Mouse (Mus musculus) lung, postnatal 0 days (tissue): Measurements from ENCODE around the gene Ankrd31. TPM values are rescaled to one million over a fixed set of nuclear protein-coding genes. Genes with fewer than 3 reads are reported as not detected.
"Not testable (repeated sequence)": the region's sequence is repeated elsewhere in the genome, so short reads cannot be mapped to it uniquely, and the experiment has no call there.

Experiments
- ATAC-seq: fragments of 200-750 bp; cut with Nextera tagmentation; 2 replicates; pipeline ENCODE4 v1.8.0; 2017; ENCODE audit warnings: moderate library complexity
- DNase-seq: peaks from one replicate; pipeline ENCODE4 v3.0.0-alpha.2; 2016; ENCODE audit warnings: low spot score
- H3K27ac ChIP-seq: fragments of 300-500 bp; sonication (generic); 2 replicates; pipeline ENCODE4 v1.5.1; 2014; ENCODE audit warnings: antibody characterized with exemption, mild to moderate bottlenecking, low read length, mixed read lengths
- H3K27me3 ChIP-seq: fragments of 300-500 bp; sonication (generic); replicated peaks from 2 replicates; pipeline ENCODE4 v1.6.1; 2014; ENCODE audit warnings: low read length, mixed read lengths; ENCODE audit not compliant: insufficient read depth
- H3K36me3 ChIP-seq: fragments of 300-500 bp; sonication (generic); 2 replicates; pipeline ENCODE4 v1.6.1; 2014; ENCODE audit warnings: low read length, mixed read lengths; ENCODE audit not compliant: insufficient read depth
- H3K4me1 ChIP-seq: fragments of 300-500 bp; sonication (generic); 2 replicates; pipeline ENCODE4 v1.6.1; 2014; ENCODE audit warnings: antibody characterized with exemption, low read depth, low read length, mixed read lengths; ENCODE audit not compliant: insufficient read depth
- H3K4me2 ChIP-seq: fragments of 300-500 bp; sonication (generic); replicated peaks from 2 replicates; pipeline ENCODE4 v1.6.1; 2014; ENCODE audit warnings: low read depth, mild to moderate bottlenecking, low read length, moderate library complexity, mixed read lengths
- H3K4me3 ChIP-seq: fragments of 300-500 bp; sonication (generic); 2 replicates; pipeline ENCODE4 v1.5.1; 2014; ENCODE audit warnings: low read depth, low read length
- H3K9ac ChIP-seq: fragments of 300-500 bp; sonication (generic); replicated peaks from 2 replicates; pipeline ENCODE4 v1.6.1; 2014; ENCODE audit warnings: low read depth, mild to moderate bottlenecking
- H3K9me3 ChIP-seq: fragments of 300-500 bp; sonication (generic); 2 replicates; pipeline ENCODE4 v1.6.1; 2016; ENCODE audit warnings: low read length, mixed read lengths
- CTCF ChIP-seq: IDR thresholded peaks from 2 replicates; pipeline ENCODE4 v1.5.1; 2016; ENCODE audit warnings: antibody characterized with exemption, mild to moderate bottlenecking
- EP300 ChIP-seq: IDR thresholded peaks from 2 replicates; pipeline ENCODE4 v1.6.1; 2016; ENCODE audit warnings: antibody characterized with exemption, mild to moderate bottlenecking, control low read depth
- WGBS: fragments of 180-500 bp; shearing (Covaris S2); extraction: QIAGEN DNeasy Blood & Tissue Kit; methylation state at CpG from one replicate; pipeline ENCODE4 v1.1.7; 2014; 5-methylcytosine and 5-hydroxymethylcytosine counted together
- polyA plus RNA-seq: library from polyadenylated mRNA; unstranded; fragments of >200 nt; fragmentation: Nextera tagmentation; extraction: Ambion mirVana; gene quantifications from 2 replicates; pipeline ENCODE4 v1.2.1, GENCODE M21; 2015

Ankrd31 gene
- polyA plus RNA-seq, 1 experiment from 2014 or later: not detected

DNA sequence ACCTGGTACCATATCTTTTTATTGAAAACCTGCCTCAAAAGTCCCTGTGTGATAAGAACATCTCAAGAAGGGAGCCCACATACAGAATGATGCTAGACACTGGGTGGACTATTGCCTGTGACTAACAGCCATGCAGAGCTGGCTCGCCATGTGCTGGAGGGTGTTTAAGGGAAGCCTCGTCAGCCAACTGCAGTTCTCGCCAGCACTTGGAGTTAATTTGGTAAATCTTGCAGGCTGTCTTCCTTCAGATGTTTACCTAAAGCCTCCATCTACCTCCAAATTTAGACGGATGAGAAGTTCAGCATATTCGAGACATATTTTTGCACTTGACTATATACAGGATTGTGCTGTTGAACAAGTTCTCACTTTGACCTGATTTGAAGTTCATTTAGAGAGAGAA lies 184.7 kb downstream of the Ankrd31 start:
- H3K27me3 ChIP-seq: no peaks in the 10 kb centered on the region
- ATAC-seq: no peak
- no peak for DNase-seq
- H3K36me3 ChIP-seq: no peaks in the 10 kb centered on the region
- no peaks in the 10 kb centered on the region for H3K9me3 ChIP-seq
- H3K4me1 ChIP-seq: no peaks in the 10 kb centered on the region
- H3K4me2 ChIP-seq: no peak overlapping the region
- WGBS: 80% methylated on average over 5 of the region's 5 CpGs
- H3K4me3 ChIP-seq: no peak overlapping the region
- H3K9ac ChIP-seq: no peak overlapping the region
- TF ChIP-seq EP300 (no peak), CTCF (no peak)
- no peak overlapping the region for H3K27ac ChIP-seq

DNA sequence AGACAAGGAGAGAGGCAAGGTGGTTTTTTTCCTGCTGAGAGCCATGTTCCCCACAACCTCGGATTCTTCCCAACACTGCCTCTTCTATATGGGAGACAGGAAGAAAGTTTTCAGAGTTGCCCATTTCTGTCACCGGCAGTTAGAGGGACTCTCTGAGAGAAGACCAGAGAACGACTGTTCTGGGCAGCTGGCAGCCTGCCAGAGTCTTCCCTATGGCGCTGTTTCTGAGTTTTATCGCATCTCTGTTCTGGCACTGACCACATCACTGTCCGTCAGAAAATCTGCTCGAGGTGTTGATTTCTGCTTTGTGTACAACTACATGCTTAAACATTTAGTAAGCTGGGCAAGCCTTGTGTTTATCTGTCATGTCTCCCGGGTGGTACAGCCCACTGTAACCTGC lies 185.3 kb downstream of the Ankrd31 start:
- H3K27me3 ChIP-seq: no peaks in the 10 kb centered on the region
- H3K36me3 ChIP-seq: no peaks in the 10 kb centered on the region
- H3K4me2 ChIP-seq: no peak overlapping the region
- no peak overlapping the region for H3K27ac ChIP-seq
- H3K4me3 ChIP-seq: no peak overlapping the region
- no peaks in the 10 kb centered on the region for H3K4me1 ChIP-seq
- 44% methylated on average over 8 of the region's 8 CpGs for WGBS
- H3K9me3 ChIP-seq: no peaks in the 10 kb centered on the region
- no peak for ATAC-seq
- TF ChIP-seq EP300 (no peak), CTCF (no peak)
- no peak for DNase-seq
- no peak overlapping the region for H3K9ac ChIP-seq

DNA sequence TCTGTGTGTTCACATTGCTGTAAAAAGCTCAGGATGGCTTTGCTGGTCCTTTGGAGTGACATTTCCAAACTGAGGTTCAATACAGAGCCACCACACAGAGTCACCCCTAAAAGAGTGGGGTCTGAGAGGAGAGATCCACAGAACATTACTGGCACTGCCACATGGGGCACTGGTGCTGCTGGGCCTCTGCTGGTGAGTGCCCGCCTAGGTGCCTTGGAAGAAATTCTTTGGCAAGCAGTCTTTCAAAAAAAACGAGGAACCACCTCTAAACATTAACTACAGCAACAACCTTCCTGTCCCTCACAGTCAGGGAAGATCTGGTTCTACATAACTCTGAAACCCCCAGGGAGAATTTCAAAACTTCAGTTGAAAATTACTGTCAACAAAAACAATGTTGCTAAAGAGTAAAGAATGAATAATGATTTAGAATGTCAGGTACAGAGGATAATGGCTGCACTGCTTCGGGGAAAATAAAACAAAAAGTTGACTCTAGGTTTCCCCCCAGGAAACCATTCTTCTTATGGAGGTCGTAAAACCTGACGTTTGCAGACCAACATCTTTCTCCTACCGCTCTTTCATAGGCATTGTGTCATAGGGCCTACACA lies 188.2 kb downstream of the Ankrd31 start:
- no peak for TF ChIP-seq EP300
- TF ChIP-seq CTCF: no peak
- Histone ChIP-seq H3K4me3 (no peak overlapping the region), H3K27me3 (no peaks in the 10 kb centered on the region), H3K4me2 (no peak overlapping the region), H3K36me3 (no peaks in the 10 kb centered on the region), H3K9me3 (no peaks in the 10 kb centered on the region), H3K4me1 (no peaks in the 10 kb centered on the region), H3K9ac (no peak overlapping the region), H3K27ac (no peak overlapping the region)
- ATAC-seq (no peak), DNase-seq (no peak)
- WGBS: 57% methylated on average over 6 of the region's 6 CpGs

DNA sequence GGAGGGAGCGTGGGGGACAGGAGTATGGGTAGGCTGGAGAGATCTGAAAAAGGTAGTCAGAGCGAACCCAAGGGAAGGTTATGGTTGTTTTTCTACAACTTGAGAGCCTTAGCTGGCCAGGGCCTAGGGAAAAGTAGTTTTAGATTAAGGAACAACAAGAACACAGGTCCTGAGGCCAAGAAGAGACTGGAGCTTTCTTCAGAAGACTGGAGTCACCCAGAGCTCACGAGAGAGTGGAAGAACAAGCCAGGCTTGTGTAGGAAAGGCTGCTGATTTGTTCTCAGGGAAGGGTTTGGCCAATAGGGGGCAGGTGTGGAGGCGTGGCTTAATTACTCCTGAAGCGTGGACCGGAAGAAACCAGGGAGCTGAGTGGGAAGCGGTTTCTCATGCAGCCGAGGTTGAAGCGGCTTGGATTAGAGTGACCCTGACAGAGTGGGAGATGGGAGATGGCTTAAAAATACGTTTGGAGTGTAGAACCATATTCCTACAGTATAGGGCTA lies 189.0 kb downstream of the Ankrd31 start:
- DNase-seq (no peak), ATAC-seq (no peak)
- Histone ChIP-seq H3K36me3 (no peaks in the 10 kb centered on the region), H3K4me3 (no peak overlapping the region), H3K4me1 (no peaks in the 10 kb centered on the region), H3K4me2 (no peak overlapping the region), H3K27ac (no peak overlapping the region), H3K9me3 (no peaks in the 10 kb centered on the region), H3K27me3 (no peaks in the 10 kb centered on the region), H3K9ac (no peak overlapping the region)
- WGBS: 72% methylated on average over 10 of the region's 10 CpGs
- TF ChIP-seq EP300: no peak
- TF ChIP-seq CTCF: no peak

DNA sequence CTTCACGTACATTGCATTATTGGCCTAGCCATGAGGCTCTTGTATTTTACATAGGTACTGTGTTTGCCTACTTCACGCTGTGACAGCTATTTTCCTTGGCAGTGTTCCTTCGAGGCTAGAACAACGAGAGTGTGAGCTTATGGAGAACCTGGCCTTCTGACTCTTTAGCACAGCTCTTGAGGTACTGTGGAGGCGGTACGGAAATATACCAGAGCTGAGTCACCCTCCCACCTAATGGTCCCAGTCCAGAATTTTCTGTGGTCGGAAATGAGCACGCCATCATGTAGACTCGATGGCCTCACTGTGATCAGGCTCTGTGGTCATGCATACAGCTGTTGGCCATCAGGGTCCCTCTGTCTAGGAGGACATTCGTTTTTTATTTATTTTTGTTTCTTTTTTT lies 191.6 kb downstream of the Ankrd31 start:
- DNase-seq: no peak
- no peaks in the 10 kb centered on the region for H3K27me3 ChIP-seq
- 65% methylated on average over 10 of the region's 10 CpGs for WGBS
- no peak; the same call in 1 of the 2 replicates for ATAC-seq
- no peaks in the 10 kb centered on the region for H3K36me3 ChIP-seq
- no peaks in the 10 kb centered on the region for H3K4me1 ChIP-seq
- no peak overlapping the region for H3K9ac ChIP-seq
- no peak overlapping the region for H3K27ac ChIP-seq
- no peaks in the 10 kb centered on the region for H3K9me3 ChIP-seq
- no peak overlapping the region for H3K4me3 ChIP-seq
- TF ChIP-seq CTCF (no peak), EP300 (no peak)
- no peak overlapping the region for H3K4me2 ChIP-seq

DNA sequence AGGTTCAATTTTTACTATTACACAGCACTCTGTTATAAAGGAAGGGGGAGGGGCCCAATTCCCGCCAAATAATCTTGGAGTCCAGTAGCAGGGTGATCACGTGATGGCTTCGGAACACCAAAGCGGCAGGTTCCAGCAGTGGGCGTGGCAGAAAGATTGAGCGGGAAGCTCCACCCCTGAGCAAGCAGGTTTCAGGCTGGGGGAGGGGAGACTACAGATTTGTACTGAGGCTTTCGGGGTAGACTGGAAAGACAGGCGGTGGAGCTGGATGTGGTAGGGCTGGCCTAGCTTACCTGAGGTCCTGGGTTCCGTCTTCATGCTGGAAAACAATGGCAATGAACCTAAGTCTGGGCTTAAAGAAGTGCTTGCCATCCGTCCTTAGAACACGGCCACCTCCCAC lies 193.4 kb downstream of the Ankrd31 start:
- H3K4me1 ChIP-seq, H3K27me3 ChIP-seq, H3K4me3 ChIP-seq, DNase-seq, H3K36me3 ChIP-seq, H3K9me3 ChIP-seq, H3K9ac ChIP-seq, ATAC-seq, H3K4me2 ChIP-seq, H3K27ac ChIP-seq: not testable (repeated sequence)
- 79% methylated on average over 11 of the region's 11 CpGs for WGBS

DNA sequence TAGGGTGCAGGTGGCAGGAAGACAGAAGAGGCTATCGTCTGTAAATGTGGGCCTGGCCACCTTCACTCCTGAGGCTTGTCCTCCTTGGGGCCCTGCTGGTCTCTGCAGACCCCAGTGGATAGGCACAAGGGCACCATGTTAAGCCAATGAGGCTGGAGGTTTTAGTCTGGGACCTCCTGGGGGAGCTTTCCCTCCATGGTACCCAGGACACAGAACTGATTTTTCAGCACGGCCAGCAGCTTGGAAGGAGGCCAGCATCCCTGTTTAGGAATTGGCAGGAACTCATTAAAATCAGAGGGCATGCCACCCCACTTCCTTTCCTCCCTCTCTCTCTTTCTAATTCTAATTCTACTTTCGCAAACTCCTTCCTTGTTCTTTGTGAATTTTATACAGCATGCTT lies 195.5 kb downstream of the Ankrd31 start:
- no peak overlapping the region for H3K4me3 ChIP-seq
- no peaks in the 10 kb centered on the region for H3K27me3 ChIP-seq
- no peaks in the 10 kb centered on the region for H3K36me3 ChIP-seq
- DNase-seq: no peak
- WGBS: 21% methylated on average over 3 of the region's 3 CpGs
- H3K27ac ChIP-seq: no peak overlapping the region
- ATAC-seq: no peak
- H3K4me1 ChIP-seq: no peaks in the 10 kb centered on the region
- TF ChIP-seq CTCF (no peak), EP300 (no peak)
- H3K4me2 ChIP-seq: no peak overlapping the region
- no peaks in the 10 kb centered on the region for H3K9me3 ChIP-seq
- no peak overlapping the region for H3K9ac ChIP-seq
